Mouse (Mus musculus) neural tube, embryonic 15.5 days (tissue): Measurements from ENCODE around the gene Gabrg3. TPM values are rescaled to one million over a fixed set of nuclear protein-coding genes. Genes with fewer than 3 reads are reported as not detected.

Experiments used
- ATAC-seq: fragments of 200-750 bp; cut with Nextera tagmentation; 2 replicates; pipeline ENCODE4 v1.8.0; 2017; ENCODE audit warnings: mild to moderate bottlenecking, moderate TSS enrichment, moderate library complexity; ENCODE audit not compliant: low FRiP score
- H3K27ac ChIP-seq: fragments of 300-500 bp; sonication (generic); replicated peaks from 2 replicates; pipeline ENCODE4 v1.5.1; 2015; ENCODE audit warnings: mild to moderate bottlenecking, inconsistent platforms
- H3K27me3 ChIP-seq: fragments of 300-500 bp; sonication (generic); replicated peaks from 2 replicates; pipeline ENCODE4 v1.6.1; 2015; ENCODE audit warnings: inconsistent platforms
- H3K36me3 ChIP-seq: fragments of 300-500 bp; sonication (generic); 2 replicates; pipeline ENCODE4 v1.6.1; 2015; ENCODE audit warnings: inconsistent platforms
- H3K4me1 ChIP-seq: fragments of 300-500 bp; sonication (generic); 2 replicates; pipeline ENCODE4 v1.6.1; 2015; ENCODE audit warnings: inconsistent platforms
- H3K4me2 ChIP-seq: fragments of 300-500 bp; sonication (generic); 2 replicates; pipeline ENCODE4 v1.6.1; 2015; ENCODE audit warnings: inconsistent platforms, mild to moderate bottlenecking, moderate library complexity
- H3K4me3 ChIP-seq: fragments of 300-500 bp; sonication (generic); replicated peaks from 2 replicates; pipeline ENCODE4 v1.5.1; 2015; ENCODE audit warnings: mild to moderate bottlenecking, inconsistent platforms
- H3K9ac ChIP-seq: fragments of 300-500 bp; sonication (generic); replicated peaks from 2 replicates; pipeline ENCODE4 v1.6.1; 2015; ENCODE audit warnings: mild to moderate bottlenecking, inconsistent platforms
- H3K9me3 ChIP-seq: fragments of 300-500 bp; sonication (generic); replicated peaks from 2 replicates; pipeline ENCODE4 v1.6.1; 2016; ENCODE audit warnings: inconsistent platforms
- WGBS: fragments of 180-500 bp; shearing (Covaris S2); methylation state at CpG from one replicate; pipeline ENCODE4 v1.1.7; 2015; ENCODE audit warnings: mixed read lengths; 5-methylcytosine and 5-hydroxymethylcytosine counted together
- polyA plus RNA-seq: library from polyadenylated mRNA; unstranded; fragments of >200 nt; fragmentation: Nextera tagmentation; extraction: Ambion mirVana; gene quantifications from 2 replicates; pipeline ENCODE4 v1.2.1, GENCODE M21; 2015

Gabrg3 gene
- 10.3 and 12.3 TPM in 2 replicates for polyA plus RNA-seq

DNA sequence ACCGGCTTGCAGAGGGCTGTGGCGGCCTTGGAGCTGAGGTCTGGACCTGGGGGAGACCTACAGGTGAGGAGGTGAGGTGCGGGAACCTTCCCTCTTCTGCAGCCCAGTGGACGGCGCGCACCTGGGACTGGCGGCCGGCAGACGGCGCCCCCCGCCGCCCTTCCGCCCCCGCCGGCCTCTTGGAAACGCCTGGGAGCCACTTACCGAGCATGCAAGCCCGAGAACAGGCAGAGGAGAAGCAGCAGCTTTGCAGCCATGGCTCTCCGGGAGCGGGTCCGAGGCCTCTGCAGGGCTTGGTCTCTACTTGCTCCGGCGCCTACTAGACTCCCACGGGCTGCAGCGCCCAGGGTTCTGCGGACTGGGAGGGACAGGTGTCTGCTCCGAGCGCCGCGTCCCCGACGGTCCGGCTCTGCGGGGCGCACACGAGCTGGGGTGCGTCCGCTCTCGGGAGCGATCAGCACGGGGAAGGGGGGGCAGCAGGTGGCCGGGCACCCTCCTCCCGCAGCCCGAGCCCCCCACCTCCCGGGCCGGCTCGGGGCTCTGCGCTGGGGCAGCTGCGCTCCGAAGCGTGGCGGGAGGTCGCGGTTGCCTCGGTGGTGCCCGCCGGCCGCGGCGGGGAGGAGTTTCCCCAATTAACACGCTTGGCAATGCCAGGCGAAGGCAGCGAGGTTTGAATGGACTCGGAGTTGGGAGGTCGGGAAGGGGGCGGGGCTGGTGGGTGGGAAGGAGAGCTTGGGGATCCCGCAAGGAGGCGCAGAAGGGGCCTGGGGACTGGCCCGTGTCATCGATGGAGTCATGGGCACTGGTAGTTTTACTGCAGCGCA lies at the start of gene Gabrg3:
Gene Gabrg3, minus strand, starts transcription at position 672 of the 824 bp plus-strand sequence.
- Histone ChIP-seq H3K36me3 (no peaks in the 10 kb centered on the region), H3K9ac (peak within 1 kb of the TSS; percentile 79), H3K4me1 (peaks cover 10% of the 10 kb centered on the region), H3K27me3 (peaks cover 5% of the 10 kb centered on the region; the same call in 1 of the 2 replicates), H3K4me3 (peak within 1 kb of the TSS; percentile 69), H3K4me2 (peak within 1 kb of the TSS; percentile 88), H3K27ac (peak within 1 kb of the TSS; percentile 67), H3K9me3 (no peaks in the 10 kb centered on the region)
- under 1% methylated on average over 65 of the region's 71 CpGs for WGBS
- peak; percentile 86 for ATAC-seq

DNA sequence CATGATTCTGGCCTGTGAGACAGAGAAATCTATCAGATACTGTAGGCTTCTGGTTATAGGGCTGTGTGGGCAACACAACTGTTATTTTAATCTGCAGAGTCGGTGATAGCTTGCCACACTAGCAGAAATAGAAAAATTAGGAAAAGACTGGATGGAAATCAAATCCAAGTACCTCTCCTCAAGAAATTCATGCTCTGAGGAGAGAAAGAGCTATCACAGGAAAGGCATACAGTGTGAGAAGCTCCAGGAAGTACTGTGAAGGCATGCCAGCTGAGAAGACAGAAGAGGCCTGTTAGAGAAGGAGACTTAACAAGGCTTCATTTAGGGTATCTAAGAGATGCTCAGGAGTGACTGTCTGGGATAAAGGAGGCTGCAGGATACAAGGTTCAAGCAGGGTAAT lies 35.7 kb upstream of the Gabrg3 start:
- Histone ChIP-seq H3K27ac (no peak overlapping the region), H3K9ac (no peak overlapping the region), H3K4me3 (no peak overlapping the region), H3K9me3 (no peaks in the 10 kb centered on the region), H3K4me1 (no peaks in the 10 kb centered on the region), H3K4me2 (no peak overlapping the region), H3K36me3 (no peaks in the 10 kb centered on the region), H3K27me3 (no peaks in the 10 kb centered on the region)
- WGBS, result 92% methylated on average over 1 of the region's 1 CpGs
- ATAC-seq, result no peak

DNA sequence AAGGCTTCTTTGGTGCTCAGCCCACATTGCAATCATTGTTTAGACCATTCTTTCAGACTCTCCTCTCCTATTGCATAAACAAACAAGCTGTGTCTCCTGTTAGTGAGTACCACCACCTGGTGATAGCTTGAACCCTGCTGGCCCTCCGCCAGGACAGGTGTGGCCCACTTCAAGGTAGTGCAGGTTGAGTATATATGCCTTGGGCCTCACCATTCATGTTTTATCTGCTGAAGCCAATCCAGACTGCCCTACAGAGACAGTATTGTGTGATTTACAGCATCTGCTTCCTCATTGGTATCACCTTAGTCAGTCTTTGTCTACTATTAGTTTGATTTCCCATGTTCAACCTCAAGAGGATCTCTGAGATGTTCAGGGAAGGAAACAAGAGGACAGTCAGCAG lies 34.1 kb upstream of the Gabrg3 start:
- H3K27me3 ChIP-seq, result no peaks in the 10 kb centered on the region
- H3K9me3 ChIP-seq, result no peaks in the 10 kb centered on the region
- no peak for ATAC-seq
- H3K9ac ChIP-seq, result no peak overlapping the region
- no peaks in the 10 kb centered on the region for H3K4me1 ChIP-seq
- WGBS, result 90% methylated on average over 1 of the region's 1 CpGs
- H3K4me3 ChIP-seq, result no peak overlapping the region
- H3K36me3 ChIP-seq, result no peaks in the 10 kb centered on the region
- no peak overlapping the region for H3K27ac ChIP-seq
- H3K4me2 ChIP-seq, result no peak overlapping the region

GRCm38 (mm10) chr7:57419392-57419791 lies 32.4 kb upstream of the Gabrg3 start, which contains the start of gene Gabrb3:
TSS of gene Gabrb3 (plus strand) at chr7:57419692.
- H3K9ac ChIP-seq, result no peak within 1 kb of the TSS
- H3K9me3 ChIP-seq, result no peaks in the 10 kb centered on the region
- H3K4me1 ChIP-seq, result no peaks in the 10 kb centered on the region
- no peak within 1 kb of the TSS for H3K4me2 ChIP-seq
- WGBS, result 85% methylated on average over 2 of the region's 2 CpGs
- no peak within 1 kb of the TSS for H3K27ac ChIP-seq
- no peak within 1 kb of the TSS for H3K4me3 ChIP-seq
- no peak for ATAC-seq
- no peaks in the 10 kb centered on the region for H3K27me3 ChIP-seq
- H3K36me3 ChIP-seq, result no peaks in the 10 kb centered on the region

GRCm38 (mm10) chr7:57412896-57413295 lies 25.9 kb upstream of the Gabrg3 start:
- Histone ChIP-seq H3K27ac (no peak overlapping the region), H3K9ac (no peak overlapping the region), H3K36me3 (no peaks in the 10 kb centered on the region; the same call in 1 of the 2 replicates), H3K4me1 (no peaks in the 10 kb centered on the region), H3K27me3 (no peaks in the 10 kb centered on the region), H3K9me3 (no peaks in the 10 kb centered on the region), H3K4me3 (no peak overlapping the region), H3K4me2 (no peak overlapping the region)
- WGBS, result 12% methylated on average over 1 of the region's 1 CpGs
- ATAC-seq, result no peak

DNA sequence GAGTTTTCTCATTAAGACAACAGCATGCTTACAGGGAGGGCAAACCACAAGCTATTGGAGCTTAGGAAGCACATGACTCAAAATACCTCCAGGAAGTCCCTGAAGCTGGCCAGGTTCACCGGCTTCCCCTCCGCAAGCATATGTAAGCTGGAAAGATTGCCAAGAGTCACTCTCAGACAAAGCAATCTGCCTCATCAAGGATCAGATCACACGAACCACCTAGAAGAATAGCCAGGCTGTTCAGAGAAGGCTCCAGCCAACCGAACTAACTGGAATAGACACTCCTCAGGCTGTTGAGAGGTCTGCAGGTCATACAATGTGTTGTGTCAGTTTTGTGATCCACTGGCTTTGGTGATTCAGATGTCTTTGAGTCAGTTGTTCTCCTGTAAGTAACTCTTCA lies 24.2 kb upstream of the Gabrg3 start:
- Histone ChIP-seq H3K9ac (no peak overlapping the region), H3K9me3 (no peaks in the 10 kb centered on the region), H3K27ac (no peak overlapping the region), H3K36me3 (no peaks in the 10 kb centered on the region; the same call in 1 of the 2 replicates), H3K27me3 (no peaks in the 10 kb centered on the region), H3K4me1 (no peaks in the 10 kb centered on the region), H3K4me2 (no peak overlapping the region), H3K4me3 (no peak overlapping the region)
- ATAC-seq, result no peak
- WGBS, result 86% methylated on average over 4 of the region's 4 CpGs

GRCm38 (mm10) chr7:57393551-57393950 lies 6.6 kb upstream of the Gabrg3 start:
- H3K4me2 ChIP-seq, result no peak overlapping the region
- 90% methylated on average over 4 of the region's 4 CpGs for WGBS
- no peaks in the 10 kb centered on the region for H3K36me3 ChIP-seq
- no peak overlapping the region for H3K27ac ChIP-seq
- ATAC-seq, result no peak
- H3K4me1 ChIP-seq, result 0 out of 2 replicates have a peak, but pooled peaks cover 3% of the 10 kb centered on the region
- no peak overlapping the region for H3K9ac ChIP-seq
- H3K9me3 ChIP-seq, result no peaks in the 10 kb centered on the region
- H3K4me3 ChIP-seq, result no peak overlapping the region
- 0 out of 2 replicates have a peak, but pooled peaks cover under 1% of the 10 kb centered on the region for H3K27me3 ChIP-seq

GRCm38 (mm10) chr7:57390046-57390445 lies 3.1 kb upstream of the Gabrg3 start:
- Histone ChIP-seq H3K9me3 (no peaks in the 10 kb centered on the region), H3K9ac (no peak overlapping the region), H3K36me3 (no peaks in the 10 kb centered on the region), H3K27me3 (peaks cover 5% of the 10 kb centered on the region; the same call in 1 of the 2 replicates), H3K4me1 (peaks cover 7% of the 10 kb centered on the region), H3K4me2 (no peak overlapping the region), H3K27ac (no peak overlapping the region), H3K4me3 (no peak overlapping the region)
- ATAC-seq, result no peak
- WGBS, result 47% methylated on average over 4 of the region's 4 CpGs

GRCm38 (mm10) chr7:57387341-57387654 lies 310 bp upstream of the Gabrg3 start:
- Histone ChIP-seq H3K4me3 (peak overlapping the region; percentile 69), H3K4me1 (peaks cover 10% of the 10 kb centered on the region), H3K36me3 (no peaks in the 10 kb centered on the region), H3K27me3 (peaks cover 5% of the 10 kb centered on the region; the same call in 1 of the 2 replicates), H3K4me2 (peak overlapping the region; percentile 88), H3K9ac (peak overlapping the region; percentile 79), H3K9me3 (no peaks in the 10 kb centered on the region), H3K27ac (peak overlapping the region; percentile 67; the same call in 1 of the 2 replicates)
- WGBS, result 14% methylated on average over 6 of the region's 6 CpGs
- no peak for ATAC-seq

DNA sequence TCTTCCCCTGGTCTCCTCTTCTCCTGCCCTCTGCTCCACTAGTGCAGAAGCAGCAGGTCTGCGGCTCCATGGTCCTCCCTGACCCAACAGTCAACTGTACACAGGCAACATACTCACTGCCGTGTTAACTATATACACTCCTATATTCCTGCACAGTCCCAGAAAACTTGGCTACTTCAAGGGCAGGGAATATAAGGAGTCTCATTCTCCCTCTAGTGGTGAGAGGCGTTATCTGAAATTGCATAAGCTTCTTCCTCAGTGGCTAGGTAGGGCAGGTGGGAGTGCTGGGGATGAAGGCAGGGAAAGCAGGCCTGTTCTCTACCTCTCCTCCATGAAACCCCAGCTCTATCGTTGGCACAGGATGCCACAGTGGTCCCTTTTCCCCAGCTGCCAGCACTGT lies 2.9 kb downstream of the Gabrg3 start:
- Histone ChIP-seq H3K27me3 (peaks cover 5% of the 10 kb centered on the region; the same call in 1 of the 2 replicates), H3K27ac (no peak overlapping the region), H3K4me3 (no peak overlapping the region; the same call in 1 of the 2 replicates), H3K9ac (no peak overlapping the region), H3K9me3 (no peaks in the 10 kb centered on the region), H3K4me2 (peak overlapping the region; percentile 43), H3K4me1 (peaks cover 10% of the 10 kb centered on the region), H3K36me3 (no peaks in the 10 kb centered on the region)
- 26% methylated on average over 4 of the region's 4 CpGs for WGBS
- peak; percentile 49 for ATAC-seq

DNA sequence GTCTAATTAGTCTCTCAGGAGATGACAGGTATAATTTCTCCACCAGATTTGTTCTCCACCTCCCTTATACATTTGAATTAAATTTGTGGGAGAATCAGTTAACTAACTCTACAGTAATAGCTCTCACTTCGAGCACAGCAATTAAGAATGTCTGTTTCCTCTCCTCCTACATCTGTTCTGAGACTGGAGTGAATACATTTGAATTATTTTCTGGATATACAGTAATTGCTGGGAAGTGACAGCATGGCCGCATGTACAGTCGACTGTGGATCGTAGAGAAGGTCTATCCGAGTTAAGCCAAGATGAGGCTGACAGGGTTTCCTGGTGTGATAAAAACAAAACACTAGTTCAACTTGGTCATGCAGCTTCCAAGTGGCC lies 21.0 kb downstream of the Gabrg3 start:
- no peaks in the 10 kb centered on the region for H3K27me3 ChIP-seq
- no peak overlapping the region for H3K4me2 ChIP-seq
- H3K27ac ChIP-seq, result no peak overlapping the region
- WGBS, result 83% methylated on average over 5 of the region's 5 CpGs
- ATAC-seq, result no peak
- no peak overlapping the region for H3K4me3 ChIP-seq
- no peaks in the 10 kb centered on the region for H3K9me3 ChIP-seq
- H3K9ac ChIP-seq, result no peak overlapping the region
- no peaks in the 10 kb centered on the region for H3K4me1 ChIP-seq
- H3K36me3 ChIP-seq, result no peaks in the 10 kb centered on the region
